Mouse (Mus musculus) MEL (cell line): ENCODE measurements around the gene Tyw3. TPM values are rescaled to one million over a fixed set of nuclear protein-coding genes. Genes with fewer than 3 reads are reported as not detected.

ENCODE experiments used
- DNase-seq: peaks from one replicate; pipeline ENCODE4 v3.0.0; 2011; ENCODE audit warnings: low read depth, low spot score
- H3K27ac ChIP-seq: 2 replicates; pipeline ENCODE4 v1.5.1; 2012; ENCODE audit warnings: low read depth, mild to moderate bottlenecking, control low read depth, low read length, moderate library complexity; ENCODE audit not compliant: control insufficient read depth
- H3K27me3 ChIP-seq, 2 experiments: fragments of 150-350 bp in 1 of 2; sonication (generic) in 1 of 2; 2 replicates each; pipeline ENCODE4 v1.6.1; 2012; ENCODE audit warnings: low read length in 2 of 2, mild to moderate bottlenecking in 2 of 2, improper control_type of control experiment in 1 of 2, moderate library complexity in 1 of 2; ENCODE audit not compliant: insufficient read depth in 2 of 2, control insufficient read depth in 1 of 2
- H3K36me3 ChIP-seq, 2 experiments: 2 replicates each; pipeline ENCODE4 v1.6.1; 2012 to 2014; ENCODE audit warnings: low read length in 2 of 2, improper control_type of control experiment in 1 of 2, inconsistent platforms in 1 of 2, mild to moderate bottlenecking in 1 of 2; ENCODE audit not compliant: insufficient read depth in 2 of 2, control insufficient read depth in 1 of 2
- H3K4me1 ChIP-seq, 2 experiments: fragments of 150-350 bp in 1 of 2; sonication (generic) in 1 of 2; 2 replicates each; pipeline ENCODE4 v1.6.1; 2012; ENCODE audit warnings: low read length in 2 of 2, improper control_type of control experiment in 1 of 2, mild to moderate bottlenecking in 1 of 2; ENCODE audit not compliant: insufficient read depth in 2 of 2, control insufficient read depth in 1 of 2
- H3K4me3 ChIP-seq, 2 experiments: fragments of 150-350 bp in 1 of 2; sonication (generic) in 1 of 2; 2 replicates each; pipeline ENCODE4 v1.5.1; 2012; ENCODE audit warnings: low read depth in 2 of 2, low read length in 2 of 2, mild to moderate bottlenecking in 2 of 2, moderate library complexity in 2 of 2, control low read depth in 1 of 2, improper control_type of control experiment in 1 of 2; ENCODE audit not compliant: control insufficient read depth in 1 of 2, insufficient read depth in 1 of 2
- H3K79me2 ChIP-seq: 2 replicates; pipeline ENCODE4 v1.6.1; 2012; ENCODE audit warnings: mild to moderate bottlenecking, low read length, moderate library complexity; ENCODE audit not compliant: control insufficient read depth, poor library complexity, insufficient read depth
- H3K9ac ChIP-seq: 2 replicates; pipeline ENCODE4 v1.6.1; 2012; ENCODE audit warnings: low read depth, mild to moderate bottlenecking, control low read depth, low read length, moderate library complexity; ENCODE audit not compliant: control insufficient read depth, poor library complexity, severe bottlenecking
- H3K9me3 ChIP-seq: fragments of 150-350 bp; sonication (generic); replicated peaks from 2 replicates; pipeline ENCODE4 v1.6.1; 2012; ENCODE audit warnings: mild to moderate bottlenecking, low read length, improper control_type of control experiment, moderate library complexity; ENCODE audit not compliant: insufficient read depth
- BHLHE40 ChIP-seq: IDR thresholded peaks from 2 replicates; pipeline ENCODE4 v1.6.1; 2012; ENCODE audit warnings: low read depth, mild to moderate bottlenecking, inconsistent platforms, low read length, improper control_type of control experiment, borderline replicate concordance
- CHD1 ChIP-seq: IDR thresholded peaks from 2 replicates; pipeline ENCODE4 v1.6.1; 2012; ENCODE audit warnings: low read depth, mild to moderate bottlenecking, inconsistent platforms, low read length, improper control_type of control experiment
- ELF1 ChIP-seq: IDR thresholded peaks from 2 replicates; pipeline ENCODE4 v1.6.1; 2014; ENCODE audit warnings: low read depth, mild to moderate bottlenecking, inconsistent platforms, low read length, improper control_type of control experiment, moderate library complexity
- ETS1 ChIP-seq: IDR thresholded peaks from 2 replicates; pipeline ENCODE4 v1.6.1; 2012; ENCODE audit warnings: low read depth, mild to moderate bottlenecking, inconsistent platforms, low read length, improper control_type of control experiment, moderate library complexity
- GATA1 ChIP-seq: IDR thresholded peaks from 2 replicates; pipeline ENCODE4 v1.6.1; 2011; ENCODE audit warnings: low read depth, low read length, improper control_type of control experiment
- HCFC1 ChIP-seq: IDR thresholded peaks from 2 replicates; pipeline ENCODE4 v1.6.1; 2012; ENCODE audit warnings: low read depth, mild to moderate bottlenecking, inconsistent platforms, low read length, improper control_type of control experiment, moderate library complexity
- JUND ChIP-seq: IDR thresholded peaks from 2 replicates; pipeline ENCODE4 v1.6.1; 2011; ENCODE audit warnings: low read depth, mild to moderate bottlenecking, improper control_type of control experiment, low read length
- MAFK ChIP-seq: IDR thresholded peaks from 2 replicates; pipeline ENCODE4 v1.6.1; 2011; ENCODE audit warnings: low read depth, mild to moderate bottlenecking, low read length, improper control_type of control experiment, borderline replicate concordance
- MYB ChIP-seq: IDR thresholded peaks from 2 replicates; pipeline ENCODE4 v1.6.1; 2011; ENCODE audit warnings: mild to moderate bottlenecking, low read depth, low read length, improper control_type of control experiment
- MYC ChIP-seq: IDR thresholded peaks from 2 replicates; pipeline ENCODE4 v1.6.1; 2011; ENCODE audit warnings: low read depth, mild to moderate bottlenecking, low read length, improper control_type of control experiment, moderate library complexity
- NELFE ChIP-seq: IDR thresholded peaks from 2 replicates; pipeline ENCODE4 v1.6.1; 2011; ENCODE audit warnings: low read depth, low read length, improper control_type of control experiment
- POLR2AphosphoS2 ChIP-seq: IDR thresholded peaks from 2 replicates; pipeline ENCODE4 v1.6.1; 2011; ENCODE audit warnings: low read length, improper control_type of control experiment
- POLR2AphosphoS5 ChIP-seq: IDR thresholded peaks from 2 replicates; pipeline ENCODE4 v1.6.1; 2012; ENCODE audit warnings: low read depth, borderline replicate concordance, mild to moderate bottlenecking, inconsistent platforms, low read length, moderate library complexity, mixed read lengths
- SIN3A ChIP-seq: IDR thresholded peaks from 2 replicates; pipeline ENCODE4 v1.6.1; 2012; ENCODE audit warnings: low read length, improper control_type of control experiment, inconsistent platforms
- SMC3 ChIP-seq: IDR thresholded peaks from 2 replicates; pipeline ENCODE4 v1.6.1; 2011; ENCODE audit warnings: low read depth, low read length, improper control_type of control experiment
- TBP ChIP-seq: IDR thresholded peaks from 2 replicates; pipeline ENCODE4 v1.8.0; 2011; ENCODE audit warnings: low read depth, low read length, improper control_type of control experiment
- UBTF ChIP-seq: IDR thresholded peaks from 2 replicates; pipeline ENCODE4 v1.6.1; 2012; ENCODE audit warnings: low read depth, mild to moderate bottlenecking, inconsistent platforms, low read length, improper control_type of control experiment, moderate library complexity, borderline replicate concordance; ENCODE audit not compliant: insufficient read depth
- USF1 ChIP-seq: IDR thresholded peaks from 2 replicates; pipeline ENCODE4 v1.6.1; 2014; ENCODE audit warnings: low read depth, mild to moderate bottlenecking, inconsistent platforms, low read length, improper control_type of control experiment, moderate library complexity
- USF2 ChIP-seq, 2 experiments: IDR thresholded peaks; 2 replicates each; pipeline ENCODE4 v1.6.1; 2011 to 2012; ENCODE audit warnings: improper control_type of control experiment in 2 of 2, low read length in 2 of 2, borderline replicate concordance in 1 of 2, inconsistent platforms in 1 of 2, low read depth in 1 of 2, mild to moderate bottlenecking in 1 of 2; ENCODE audit not compliant: insufficient read depth in 1 of 2
- polyA plus RNA-seq, 2 experiments: library from polyadenylated mRNA; stranded (reverse) in 1 of 2; unstranded in 1 of 2; fragments of >175 nt in 1 of 2; fragments of >200 nt in 1 of 2; gene quantifications; 2 replicates each; pipeline versions ENCODE4 v1.2.1 to v1.2.4; 2012; ENCODE audit warnings: low replicate concordance in 2 of 2, low read depth in 1 of 2; ENCODE audit not compliant: insufficient read length in 2 of 2, insufficient read depth in 1 of 2, missing spikeins in 1 of 2
- total RNA-seq: library from RNA; depleted of rRNA; stranded (reverse); fragments of 300-350 nt; gene quantifications from 2 replicates; pipeline ENCODE4 v1.2.3, GENCODE M21; 2012

The Tyw3 gene
- total and polyA plus RNA-seq, 3 experiments: 6.7 to 12.1 TPM; not detected in 1

DNA sequence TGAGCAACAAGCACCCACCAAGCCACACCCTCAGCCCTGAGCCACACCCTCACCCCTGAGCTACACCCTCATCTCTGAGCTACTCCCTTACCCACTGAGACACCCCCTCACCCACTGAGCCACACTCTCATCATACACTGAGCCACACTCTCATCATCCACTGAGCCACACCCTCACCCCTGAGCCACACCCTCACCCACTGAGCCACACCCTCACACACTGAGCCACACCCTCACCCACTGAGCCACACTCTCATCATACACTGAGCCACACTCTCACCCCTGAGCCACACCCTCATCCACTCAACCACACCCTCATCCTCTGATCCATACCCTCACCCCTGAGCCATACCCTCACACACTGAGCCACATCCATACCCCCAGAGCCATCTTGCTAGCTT, 31.4 kb upstream of the Tyw3 start (continued):
- no peak for TF ChIP-seq MYC
- TF ChIP-seq, all 39 proteins: peak for 0

DNA sequence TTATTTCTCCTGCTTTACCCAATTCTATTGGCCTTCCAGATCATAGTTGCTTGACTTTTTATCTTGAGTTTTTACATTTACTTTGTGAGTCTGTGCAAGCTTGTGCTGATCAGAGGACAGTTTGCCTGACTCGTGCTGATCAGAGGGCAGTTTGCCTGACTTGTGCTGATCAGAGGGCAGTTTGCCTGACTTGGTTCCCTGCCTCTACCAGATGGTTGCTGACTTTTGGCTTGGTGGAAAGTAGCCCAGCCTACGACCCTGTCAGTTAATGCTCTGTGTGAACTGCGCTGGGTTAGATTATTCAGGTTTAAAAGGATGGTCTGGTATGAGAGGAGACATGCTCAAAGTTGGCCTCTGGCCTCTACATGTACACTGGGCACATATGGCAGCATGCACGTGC, 19.2 kb upstream of the Tyw3 start:
- DNase-seq: no peak
- H3K9me3 ChIP-seq: no peaks in the 10 kb centered on the region
- TF ChIP-seq SIN3A (no peak), JUND (no peak), ELF1 (no peak)
- TF ChIP-seq, all 39 proteins: peak for 0
- Histone ChIP-seq H3K27me3 (no peaks in the 10 kb centered on the region), H3K27ac (no peak overlapping the region), H3K4me3 (no peak overlapping the region), H3K4me1 (no peaks in the 10 kb centered on the region), H3K36me3 (no peaks in the 10 kb centered on the region; a peak in 1 of 4 replicates), H3K79me2 (no peaks in the 10 kb centered on the region), H3K9ac (no peak overlapping the region)

DNA sequence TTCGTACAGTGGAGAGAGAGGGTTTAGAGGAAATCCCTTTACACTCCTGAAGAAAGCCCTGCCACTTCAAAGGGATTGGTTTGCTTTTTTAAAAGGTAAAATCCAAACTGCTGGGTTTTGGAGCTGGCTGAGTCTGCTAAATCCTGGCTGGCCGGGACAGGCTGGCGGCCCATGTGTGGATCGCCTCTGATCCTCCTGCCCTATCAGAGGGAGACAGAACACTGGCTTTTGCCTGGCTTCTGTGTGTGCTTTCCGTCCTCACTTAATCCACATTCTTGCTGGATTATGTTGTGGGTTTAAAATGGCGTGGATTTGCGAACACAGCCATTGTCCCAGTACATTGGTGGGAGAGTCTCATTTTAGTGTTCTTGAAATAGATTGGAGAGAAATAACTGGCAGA, 18.4 kb upstream of the Tyw3 start:
- TF ChIP-seq SMC3 (no peak), POLR2AphosphoS5 (no peak), POLR2AphosphoS2 (no peak), BHLHE40 (no peak), USF1 (no peak), ETS1 (no peak), MYB (no peak)
- TF ChIP-seq, all 39 proteins: peak for 0
- Histone ChIP-seq H3K27me3 (no peaks in the 10 kb centered on the region), H3K4me1 (no peaks in the 10 kb centered on the region), H3K9ac (no peak overlapping the region), H3K79me2 (no peaks in the 10 kb centered on the region), H3K4me3 (no peak overlapping the region), H3K36me3 (no peaks in the 10 kb centered on the region; a peak in 1 of 4 replicates), H3K9me3 (no peaks in the 10 kb centered on the region), H3K27ac (no peak overlapping the region)
- DNase-seq: no peak

DNA sequence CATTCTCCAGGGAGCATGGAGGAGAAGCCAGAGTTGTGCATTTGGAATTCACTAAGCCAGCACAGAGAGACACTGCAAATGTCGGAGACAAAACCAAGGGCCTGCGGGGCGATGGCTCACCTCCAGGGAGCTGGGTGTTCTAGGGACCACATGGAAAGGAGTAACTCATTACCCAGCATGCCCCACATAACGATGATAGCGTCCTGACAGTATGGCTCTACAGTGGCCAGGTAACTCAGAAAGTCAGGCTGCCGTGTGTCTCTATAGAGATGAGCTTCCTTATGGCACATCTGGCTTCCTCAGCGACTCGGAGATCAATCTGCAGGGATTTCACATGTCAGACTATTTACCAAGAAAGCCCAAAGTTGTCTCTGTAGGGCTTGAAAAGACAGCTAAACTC, 17.9 kb upstream of the Tyw3 start:
- no peak overlapping the region for H3K9ac ChIP-seq
- no peak overlapping the region for H3K27ac ChIP-seq
- no peaks in the 10 kb centered on the region for H3K9me3 ChIP-seq
- H3K79me2 ChIP-seq: no peaks in the 10 kb centered on the region
- H3K27me3 ChIP-seq: no peaks in the 10 kb centered on the region
- H3K4me1 ChIP-seq: no peaks in the 10 kb centered on the region
- H3K4me3 ChIP-seq: no peak overlapping the region
- no peak for TF ChIP-seq TBP
- TF ChIP-seq GATA1: no peak
- TF ChIP-seq HCFC1: no peak
- TF ChIP-seq USF2 (IDR thresholded peaks at IDR 0.05; ENCODE audit: borderline replicate concordance in 1 of 2, insufficient read depth in 1 of 2, low read depth in 1 of 2, low read length in 2 of 2): no peak
- no peak for TF ChIP-seq JUND
- no peak for TF ChIP-seq MAFK
- TF ChIP-seq NELFE: no peak
- no peak for TF ChIP-seq MYC
- TF ChIP-seq ETS1: no peak
- no peak for TF ChIP-seq UBTF
- TF ChIP-seq CHD1: no peak
- TF ChIP-seq SMC3: no peak
- H3K36me3 ChIP-seq: no peaks in the 10 kb centered on the region; a peak in 1 of 4 replicates
- DNase-seq: no peak
